ENCODE assay signal across 22 mouse cellular contexts in genomic region chr4:56533344-56533985, GRCm38 (mm10).
DNase-seq lines count a peak whose midpoint lies in the region; ATAC-seq and TF ChIP-seq lines count a peak whose summit lies in the region.
"Had no signal": no experiment of that assay in that cellular context is flagged by ENCODE, and none has a peak within 500 bp of the region (broad histone marks: within the 10 kb centered on the region; RNA-seq: fewer than 3 reads in every experiment).

No protein-coding gene starts in this region.

- H3K4me2 ChIP-seq in lung, embryonic 14.5 days = no peak overlapping the region
- no peak overlapping the region for H3K4me2 ChIP-seq in limb, embryonic 15.5 days
- no peak overlapping the region for H3K4me2 ChIP-seq in stomach, postnatal 0 days (replicated peaks; ENCODE audit: low read depth)
- H3K4me2 ChIP-seq in hindbrain, embryonic 11.5 days (replicated peaks; ENCODE audit: low read depth, low read length) = no peak overlapping the region
- H3K4me2 ChIP-seq in neural tube, embryonic 15.5 days = no peak overlapping the region
- H3K4me2 ChIP-seq: embryonic facial prominence, embryonic 13.5 days; forebrain, embryonic 13.5 days; midbrain, embryonic 12.5 days had no signal

- H3K9ac ChIP-seq in lung, embryonic 14.5 days = no peak overlapping the region
- H3K9ac ChIP-seq in limb, embryonic 15.5 days = no peak overlapping the region
- H3K9ac ChIP-seq in stomach, postnatal 0 days (ENCODE audit: low read length) = no peak overlapping the region
- no peak overlapping the region for H3K9ac ChIP-seq in hindbrain, embryonic 11.5 days (ENCODE audit: low read depth, low read length)
- no peak overlapping the region for H3K9ac ChIP-seq in neural tube, embryonic 15.5 days (replicated peaks)
- H3K9ac ChIP-seq: embryonic facial prominence, embryonic 13.5 days; forebrain, embryonic 13.5 days; midbrain, embryonic 12.5 days had no signal

- TF ChIP-seq EP300 in stomach, postnatal 0 days (optimal IDR thresholded peaks at IDR 0.05) = no peak

- H3K36me3 ChIP-seq in lung, embryonic 14.5 days (ENCODE audit: insufficient read depth) = no peaks in the 10 kb centered on the region
- no peaks in the 10 kb centered on the region for H3K36me3 ChIP-seq in limb, embryonic 15.5 days
- no peaks in the 10 kb centered on the region for H3K36me3 ChIP-seq in stomach, postnatal 0 days (ENCODE audit: control insufficient read depth, insufficient read depth, low read length)
- H3K36me3 ChIP-seq in hindbrain, embryonic 11.5 days (ENCODE audit: control insufficient read depth, insufficient read depth, low read length) = no peaks in the 10 kb centered on the region
- no peaks in the 10 kb centered on the region for H3K36me3 ChIP-seq in neural tube, embryonic 15.5 days
- H3K36me3 ChIP-seq: embryonic facial prominence, embryonic 13.5 days; midbrain, embryonic 12.5 days had no signal

- no peak overlapping the region for H3K4me3 ChIP-seq in lung, embryonic 14.5 days (ENCODE audit: low read depth, low read length)
- H3K4me3 ChIP-seq in limb, embryonic 15.5 days = no peak overlapping the region
- no peak overlapping the region for H3K4me3 ChIP-seq in stomach, postnatal 0 days (ENCODE audit: low read depth, low read length)
- H3K4me3 ChIP-seq in hindbrain, embryonic 11.5 days (ENCODE audit: low read depth, low read length) = no peak overlapping the region
- no peak overlapping the region for H3K4me3 ChIP-seq in neural tube, embryonic 15.5 days (replicated peaks)
- H3K4me3 ChIP-seq: embryonic facial prominence, embryonic 13.5 days; forebrain, embryonic 13.5 days; left cerebral cortex, adult 2 months; midbrain, embryonic 12.5 days had no signal

- H3K27ac ChIP-seq in lung, embryonic 14.5 days (ENCODE audit: low read depth) = no peak overlapping the region
- 0 out of 2 replicates have a peak overlapping the region, but pooled peaks have one; percentile 9 for H3K27ac ChIP-seq in limb, embryonic 15.5 days
- peak overlapping the region; percentile 81 for H3K27ac ChIP-seq in stomach, postnatal 0 days (replicated peaks)
- H3K27ac ChIP-seq in hindbrain, embryonic 11.5 days (ENCODE audit: low read depth, low read length) = no peak overlapping the region
- H3K27ac ChIP-seq in neural tube, embryonic 15.5 days (replicated peaks) = no peak overlapping the region
- H3K27ac ChIP-seq: embryonic facial prominence, embryonic 13.5 days; forebrain, embryonic 13.5 days; kidney, postnatal 0 days; left cerebral cortex, adult 2 months; macrophage; midbrain, embryonic 12.5 days had no signal

- H3K4me1 ChIP-seq in lung, embryonic 14.5 days (ENCODE audit: insufficient read depth) = no peaks in the 10 kb centered on the region
- H3K4me1 ChIP-seq in limb, embryonic 15.5 days = peaks cover 7% of the 10 kb centered on the region
- H3K4me1 ChIP-seq in stomach, postnatal 0 days (replicated peaks; ENCODE audit: control insufficient read depth, insufficient read depth) = no peaks in the 10 kb centered on the region
- no peaks in the 10 kb centered on the region for H3K4me1 ChIP-seq in hindbrain, embryonic 11.5 days (replicated peaks; ENCODE audit: control insufficient read depth, insufficient read depth, low read length)
- no peaks in the 10 kb centered on the region for H3K4me1 ChIP-seq in neural tube, embryonic 15.5 days
- H3K4me1 ChIP-seq: forebrain, embryonic 13.5 days; midbrain, embryonic 12.5 days had no signal

- H3K27me3 ChIP-seq in lung, embryonic 14.5 days (ENCODE audit: insufficient read depth, low read length) = no peaks in the 10 kb centered on the region
- H3K27me3 ChIP-seq in limb, embryonic 15.5 days = no peaks in the 10 kb centered on the region
- no peaks in the 10 kb centered on the region for H3K27me3 ChIP-seq in stomach, postnatal 0 days (ENCODE audit: control insufficient read depth, insufficient read depth, low read length)
- no peaks in the 10 kb centered on the region for H3K27me3 ChIP-seq in hindbrain, embryonic 11.5 days (ENCODE audit: control insufficient read depth, insufficient read depth, low read length)
- no peaks in the 10 kb centered on the region for H3K27me3 ChIP-seq in neural tube, embryonic 15.5 days (replicated peaks)
- H3K27me3 ChIP-seq: embryonic facial prominence, embryonic 13.5 days; forebrain, embryonic 13.5 days; midbrain, embryonic 12.5 days; Patski had no signal

- H3K9me3 ChIP-seq in lung, embryonic 14.5 days (ENCODE audit: low read depth, low read length) = no peaks in the 10 kb centered on the region
- no peaks in the 10 kb centered on the region for H3K9me3 ChIP-seq in limb, embryonic 15.5 days
- H3K9me3 ChIP-seq in stomach, postnatal 0 days (ENCODE audit: control insufficient read depth, low read length) = no peaks in the 10 kb centered on the region
- H3K9me3 ChIP-seq in hindbrain, embryonic 11.5 days (ENCODE audit: control insufficient read depth, low read length) = no peaks in the 10 kb centered on the region
- no peaks in the 10 kb centered on the region for H3K9me3 ChIP-seq in neural tube, embryonic 15.5 days (replicated peaks)
- H3K9me3 ChIP-seq: embryonic facial prominence, embryonic 13.5 days; forebrain, embryonic 13.5 days; midbrain, embryonic 12.5 days had no signal

- WGBS in lung, embryonic 14.5 days = 67% methylated on average over 9 of the region's 9 CpGs
- 54% methylated on average over 9 of the region's 9 CpGs for WGBS in limb, embryonic 15.5 days
- 45% methylated on average over 9 of the region's 9 CpGs for WGBS in stomach, postnatal 0 days
- WGBS in hindbrain, embryonic 11.5 days = 91% methylated on average over 9 of the region's 9 CpGs
- WGBS in neural tube, embryonic 15.5 days = 79% methylated on average over 9 of the region's 9 CpGs

- no peak for TF ChIP-seq CTCF in lung, embryonic 14.5 days (IDR thresholded peaks at IDR 0.05; ENCODE audit: low read depth)
- no peak for TF ChIP-seq CTCF in stomach, postnatal 0 days (IDR thresholded peaks at IDR 0.05; ENCODE audit: low read depth)

- DNase-seq in cerebellum, postnatal 14 days = peak; percentile 42 to 49
- DNase-seq in cerebellum, adult 18-20 months = no peak
- DNase-seq in lung, embryonic 14.5 days = peak; percentile 8
- no peak for DNase-seq in lung, postnatal 10 days
- DNase-seq in stomach, postnatal 0 days (ENCODE audit: low spot score) = peak; percentile 23
- no peak for DNase-seq in hindbrain, embryonic 11.5 days (ENCODE audit: low spot score)
- DNase-seq: adrenal gland, postnatal 14 days; cerebellum, adult 11-12 months; gastrocnemius, postnatal 25 days; heart, postnatal 14 days; kidney, adult 11 months had no signal

- 0 out of 2 replicates have a peak, but pooled peaks have one; percentile 28 for ATAC-seq in lung, embryonic 14.5 days (ENCODE audit: insufficient read depth)
- no peak for ATAC-seq in limb, embryonic 15.5 days (ENCODE audit: insufficient number of reproducible peaks, low FRiP score, low TSS enrichment, low read depth)
- peak; percentile 67 for ATAC-seq in stomach, postnatal 0 days (ENCODE audit: low FRiP score, low TSS enrichment)
- no peak for ATAC-seq in hindbrain, embryonic 11.5 days (ENCODE audit: low FRiP score)
- no peak for ATAC-seq in neural tube, embryonic 15.5 days (ENCODE audit: low FRiP score)
- ATAC-seq: activated CD4-positive, CD25-positive, alpha-beta regulatory T cell, adult 4 months; forebrain, embryonic 13.5 days; hindbrain, embryonic 16.5 days; Patski had no signal

Comparison
In these comparisons a context has a peak if more than half of its experiments do, and no peak if none do; other contexts are left out.
1. DNase-seq: peak in cerebellum, postnatal 14 days (2 of 2), lung, embryonic 14.5 days (single experiment) and stomach, postnatal 0 days (single experiment); none in cerebellum, adult 18-20 months (0 of 2), lung, postnatal 10 days (single experiment) and hindbrain, embryonic 11.5 days (single experiment).
2. ATAC-seq: peak in lung, embryonic 14.5 days (single experiment) and stomach, postnatal 0 days (single experiment); none in limb, embryonic 15.5 days (single experiment), hindbrain, embryonic 11.5 days (single experiment) and neural tube, embryonic 15.5 days (single experiment).
3. H3K27ac ChIP-seq: peak in limb, embryonic 15.5 days (single experiment) and stomach, postnatal 0 days (single experiment); none in lung, embryonic 14.5 days (single experiment), hindbrain, embryonic 11.5 days (single experiment) and neural tube, embryonic 15.5 days (single experiment).